Mouse (Mus musculus) forebrain, embryonic 14.5 days (tissue): Measurements from ENCODE around the gene Fam3c. TPM values are rescaled to one million over a fixed set of nuclear protein-coding genes. Genes with fewer than 3 reads are reported as not detected.

Experiments used
- ATAC-seq: fragments of 200-750 bp; cut with Nextera tagmentation; 2 replicates; pipeline ENCODE4 v1.8.0; 2017; ENCODE audit warnings: mild to moderate bottlenecking, moderate library complexity
- DNase-seq: peaks from one replicate; pipeline ENCODE4 v3.0.0-alpha.2; 2015; ENCODE audit warnings: low spot score
- H3K27ac ChIP-seq: fragments of 300-500 bp; sonication (generic); 2 replicates; pipeline ENCODE4 v1.5.1; 2014; ENCODE audit warnings: low read depth, mild to moderate bottlenecking, control low read depth, low read length, moderate library complexity
- H3K27me3 ChIP-seq: fragments of 300-500 bp; sonication (generic); replicated peaks from 2 replicates; pipeline ENCODE4 v1.6.1; 2014; ENCODE audit warnings: low read length, control low read depth, mixed read lengths; ENCODE audit not compliant: control insufficient read depth, insufficient read depth
- H3K36me3 ChIP-seq: fragments of 300-500 bp; sonication (generic); 2 replicates; pipeline ENCODE4 v1.6.1; 2014; ENCODE audit warnings: low read length, control low read depth; ENCODE audit not compliant: control insufficient read depth, insufficient read depth
- H3K4me1 ChIP-seq: fragments of 300-500 bp; sonication (generic); 2 replicates; pipeline ENCODE4 v1.6.1; 2014; ENCODE audit warnings: antibody characterized with exemption, low read length, control low read depth; ENCODE audit not compliant: control insufficient read depth, insufficient read depth
- H3K4me2 ChIP-seq: fragments of 300-500 bp; sonication (generic); 2 replicates; pipeline ENCODE4 v1.6.1; 2014; ENCODE audit warnings: mild to moderate bottlenecking, control low read depth, low read length
- H3K4me3 ChIP-seq: fragments of 300-500 bp; sonication (generic); 2 replicates; pipeline ENCODE4 v1.5.1; 2014; ENCODE audit warnings: low read depth, low read length, control low read depth
- H3K9ac ChIP-seq: fragments of 300-500 bp; sonication (generic); 2 replicates; pipeline ENCODE4 v1.6.1; 2014; ENCODE audit warnings: mild to moderate bottlenecking, low read length, control low read depth, moderate library complexity
- H3K9me3 ChIP-seq: fragments of 300-500 bp; sonication (generic); replicated peaks from 2 replicates; pipeline ENCODE4 v1.6.1; 2016; ENCODE audit warnings: low read length, control low read depth, mixed read lengths; ENCODE audit not compliant: control insufficient read depth
- WGBS: fragments of 180-500 bp; shearing (Covaris S2); extraction: QIAGEN DNeasy Blood & Tissue Kit; methylation state at CpG from one replicate; pipeline ENCODE4 v1.1.7; 2014; 5-methylcytosine and 5-hydroxymethylcytosine counted together
- polyA plus RNA-seq: library from polyadenylated mRNA; unstranded; fragments of >200 nt; fragmentation: Nextera tagmentation; extraction: Ambion mirVana; gene quantifications from 2 replicates; pipeline ENCODE4 v1.2.1, GENCODE M21; 2014

The Fam3c gene
- polyA plus RNA-seq, 1 experiment from 2014 or later: 43.8 TPM

GRCm38 (mm10) chr6:22348130-22348529, 7.9 kb downstream of the Fam3c start:
- H3K9ac ChIP-seq: no peak overlapping the region
- H3K4me3 ChIP-seq: no peak overlapping the region
- peak; percentile 32 for DNase-seq
- H3K27me3 ChIP-seq: no peaks in the 10 kb centered on the region
- WGBS: 77% methylated on average over 4 of the region's 4 CpGs
- H3K4me1 ChIP-seq: no peaks in the 10 kb centered on the region; the same call in 1 of the 2 replicates
- H3K4me2 ChIP-seq: no peak overlapping the region
- H3K36me3 ChIP-seq: no peaks in the 10 kb centered on the region
- H3K9me3 ChIP-seq: no peaks in the 10 kb centered on the region
- no peak overlapping the region for H3K27ac ChIP-seq
- peak; percentile 42; the same call in 1 of the 2 replicates for ATAC-seq

GRCm38 (mm10) chr6:22347132-22347902, 8.7 kb downstream of the Fam3c start:
- no peaks in the 10 kb centered on the region for H3K9me3 ChIP-seq
- H3K9ac ChIP-seq: no peak overlapping the region
- 87% methylated on average over 8 of the region's 8 CpGs for WGBS
- no peaks in the 10 kb centered on the region for H3K36me3 ChIP-seq
- ATAC-seq (no peak), DNase-seq (no peak)
- no peaks in the 10 kb centered on the region; the same call in 1 of the 2 replicates for H3K4me1 ChIP-seq
- H3K27me3 ChIP-seq: no peaks in the 10 kb centered on the region
- no peak overlapping the region for H3K4me3 ChIP-seq
- no peak overlapping the region for H3K4me2 ChIP-seq
- no peak overlapping the region for H3K27ac ChIP-seq

GRCm38 (mm10) chr6:22344443-22344842, 11.6 kb downstream of the Fam3c start:
- Histone ChIP-seq H3K4me1 (no peaks in the 10 kb centered on the region; the same call in 1 of the 2 replicates), H3K9ac (no peak overlapping the region), H3K4me2 (no peak overlapping the region), H3K4me3 (no peak overlapping the region), H3K36me3 (no peaks in the 10 kb centered on the region), H3K27ac (no peak overlapping the region), H3K9me3 (no peaks in the 10 kb centered on the region), H3K27me3 (no peaks in the 10 kb centered on the region)
- ATAC-seq (no peak), DNase-seq (no peak)
- WGBS: 73% methylated on average over 6 of the region's 6 CpGs

GRCm38 (mm10) chr6:22343706-22344105, 12.3 kb downstream of the Fam3c start:
- no peak overlapping the region for H3K4me3 ChIP-seq
- H3K36me3 ChIP-seq: no peaks in the 10 kb centered on the region; the same call in 1 of the 2 replicates
- H3K27me3 ChIP-seq: no peaks in the 10 kb centered on the region

GRCm38 (mm10) chr6:22343292-22343691, 12.8 kb downstream of the Fam3c start:
- no peak overlapping the region for H3K4me3 ChIP-seq
- H3K27ac ChIP-seq: no peak overlapping the region
- ATAC-seq (no peak), DNase-seq (no peak)
- H3K9ac ChIP-seq: no peak overlapping the region
- H3K4me1 ChIP-seq: no peaks in the 10 kb centered on the region; the same call in 1 of the 2 replicates
- no peaks in the 10 kb centered on the region for H3K9me3 ChIP-seq
- no peak overlapping the region for H3K4me2 ChIP-seq
- WGBS: 88% methylated on average over 3 of the region's 3 CpGs
- no peaks in the 10 kb centered on the region; the same call in 1 of the 2 replicates for H3K36me3 ChIP-seq
- no peaks in the 10 kb centered on the region for H3K27me3 ChIP-seq

More at GRCm38 (mm10) chr6:22343706-22344105, 12.3 kb downstream of the Fam3c start:
- WGBS: 96% methylated on average over 6 of the region's 6 CpGs
- Histone ChIP-seq H3K9me3 (no peaks in the 10 kb centered on the region), H3K27ac (no peak overlapping the region), H3K4me1 (no peaks in the 10 kb centered on the region; the same call in 1 of the 2 replicates), H3K4me2 (no peak overlapping the region), H3K9ac (no peak overlapping the region)
- DNase-seq: no peak
- ATAC-seq: no peak

- DNase-seq (no peak), ATAC-seq (no peak)
- no peak overlapping the region for H3K4me2 ChIP-seq
- no peak overlapping the region for H3K27ac ChIP-seq
- no peak overlapping the region for H3K9ac ChIP-seq
- H3K4me3 ChIP-seq: no peak overlapping the region
- H3K4me1 ChIP-seq: no peaks in the 10 kb centered on the region
- no peaks in the 10 kb centered on the region for H3K27me3 ChIP-seq
- H3K36me3 ChIP-seq: no peaks in the 10 kb centered on the region; the same call in 1 of the 2 replicates
- 96% methylated on average over 14 of the region's 14 CpGs for WGBS
- no peaks in the 10 kb centered on the region for H3K9me3 ChIP-seq
Observed at GRCm38 (mm10) chr6:22340779-22341178, 15.3 kb downstream of the Fam3c start.

- ATAC-seq (no peak), DNase-seq (no peak)
- Histone ChIP-seq H3K4me1 (no peaks in the 10 kb centered on the region), H3K4me3 (no peak overlapping the region), H3K36me3 (no peaks in the 10 kb centered on the region; the same call in 1 of the 2 replicates), H3K9me3 (no peaks in the 10 kb centered on the region), H3K27ac (no peak overlapping the region), H3K9ac (no peak overlapping the region), H3K27me3 (no peaks in the 10 kb centered on the region), H3K4me2 (no peak overlapping the region)
- WGBS: 97% methylated on average over 15 of the region's 15 CpGs
Observed at GRCm38 (mm10) chr6:22339763-22340542, 16.1 kb downstream of the Fam3c start.

GRCm38 (mm10) chr6:22332548-22332947, 23.5 kb downstream of the Fam3c start:
- no peak overlapping the region for H3K27ac ChIP-seq
- H3K36me3 ChIP-seq: no peaks in the 10 kb centered on the region
- H3K4me3 ChIP-seq: no peak overlapping the region
- no peaks in the 10 kb centered on the region for H3K27me3 ChIP-seq
- no peak overlapping the region for H3K9ac ChIP-seq
- WGBS: 95% methylated on average over 2 of the region's 2 CpGs
- DNase-seq (no peak), ATAC-seq (no peak)
- H3K4me2 ChIP-seq: no peak overlapping the region
- no peaks in the 10 kb centered on the region for H3K9me3 ChIP-seq
- no peaks in the 10 kb centered on the region for H3K4me1 ChIP-seq
